Mouse (Mus musculus) thymus, adult 2 months (tissue): ENCODE data around the gene Umodl1. TPM values are rescaled to one million over a fixed set of nuclear protein-coding genes. Genes with fewer than 3 reads are reported as not detected.

Experiments
- DNase-seq: peaks from one replicate; pipeline ENCODE4 v3.0.0; 2021
- H3K27ac ChIP-seq: fragments of 200-500 bp; 2 replicates; pipeline ENCODE4 v1.5.1; 2012; ENCODE audit warnings: low read length, control low read depth; ENCODE audit not compliant: control insufficient read depth, insufficient read depth
- H3K27me3 ChIP-seq: fragments of 200-500 bp; 2 replicates; pipeline ENCODE4 v1.6.1; 2012; ENCODE audit warnings: mild to moderate bottlenecking, low read length, moderate library complexity, mixed read lengths; ENCODE audit not compliant: control insufficient read depth, insufficient read depth
- H3K36me3 ChIP-seq: fragments of 200-500 bp; 2 replicates; pipeline ENCODE4 v1.6.1; 2012; ENCODE audit warnings: mild to moderate bottlenecking, low read length, moderate library complexity; ENCODE audit not compliant: control insufficient read depth, insufficient read depth
- H3K4me1 ChIP-seq: fragments of 200-500 bp; replicated peaks from 2 replicates; pipeline ENCODE4 v1.6.1; 2012; ENCODE audit warnings: low read length; ENCODE audit not compliant: control insufficient read depth, insufficient read depth
- H3K4me3 ChIP-seq: fragments of 200-500 bp; 2 replicates; pipeline ENCODE4 v1.5.1; 2012; ENCODE audit warnings: mild to moderate bottlenecking, low read length, control low read depth, moderate library complexity; ENCODE audit not compliant: control insufficient read depth, insufficient read depth
- CTCF ChIP-seq: fragments of 200-500 bp; IDR thresholded peaks from 2 replicates; pipeline ENCODE4 v1.5.1; 2012; ENCODE audit warnings: mild to moderate bottlenecking, control low read depth, low read length, moderate library complexity, borderline replicate concordance; ENCODE audit not compliant: control insufficient read depth, poor library complexity, insufficient read depth; ENCODE audit errors: extremely low read depth
- POLR2A ChIP-seq: fragments of 200-500 bp; IDR thresholded peaks from 2 replicates; pipeline ENCODE4 v1.6.1; 2012; ENCODE audit warnings: mild to moderate bottlenecking, low read length, control low read depth, moderate library complexity; ENCODE audit not compliant: control insufficient read depth, poor library complexity, insufficient read depth; ENCODE audit errors: extremely low read depth
- WGBS: fragments of 180-500 bp; shearing (Covaris S2); methylation state at CpG from one replicate; pipeline ENCODE4 v1.1.7; 2018; 5-methylcytosine and 5-hydroxymethylcytosine counted together
- polyA plus RNA-seq: library from polyadenylated mRNA; depleted of rRNA; stranded (reverse); fragments of >200 nt; gene quantifications from 2 replicates; pipeline ENCODE4 v1.2.3, GENCODE M21; 2012

Gene Umodl1
- polyA plus RNA-seq, 1 experiment = 1.5 TPM

- Histone ChIP-seq H3K27me3 (no peaks in the 10 kb centered on the region), H3K4me1 (peaks cover 20% of the 10 kb centered on the region), H3K27ac (no peak overlapping the region), H3K36me3 (no peaks in the 10 kb centered on the region), H3K4me3 (no peak overlapping the region)
- WGBS = 89% methylated on average over 3 of the region's 3 CpGs
- DNase-seq = no peak
- TF ChIP-seq POLR2A (no peak), CTCF (no peak)
Observed at GRCm38 (mm10) chr17:31007357-31007756, 52.9 kb downstream of the Umodl1 start.

GRCm38 (mm10) chr17:31008416-31008815 lies 54.0 kb downstream of the Umodl1 start:
- Histone ChIP-seq H3K27ac (no peak overlapping the region), H3K36me3 (no peaks in the 10 kb centered on the region), H3K4me3 (no peak overlapping the region), H3K4me1 (peaks cover 24% of the 10 kb centered on the region), H3K27me3 (no peaks in the 10 kb centered on the region)
- no peak for TF ChIP-seq CTCF
- no peak for TF ChIP-seq POLR2A
- DNase-seq = no peak
- WGBS = 50% methylated on average over 8 of the region's 8 CpGs

DNA sequence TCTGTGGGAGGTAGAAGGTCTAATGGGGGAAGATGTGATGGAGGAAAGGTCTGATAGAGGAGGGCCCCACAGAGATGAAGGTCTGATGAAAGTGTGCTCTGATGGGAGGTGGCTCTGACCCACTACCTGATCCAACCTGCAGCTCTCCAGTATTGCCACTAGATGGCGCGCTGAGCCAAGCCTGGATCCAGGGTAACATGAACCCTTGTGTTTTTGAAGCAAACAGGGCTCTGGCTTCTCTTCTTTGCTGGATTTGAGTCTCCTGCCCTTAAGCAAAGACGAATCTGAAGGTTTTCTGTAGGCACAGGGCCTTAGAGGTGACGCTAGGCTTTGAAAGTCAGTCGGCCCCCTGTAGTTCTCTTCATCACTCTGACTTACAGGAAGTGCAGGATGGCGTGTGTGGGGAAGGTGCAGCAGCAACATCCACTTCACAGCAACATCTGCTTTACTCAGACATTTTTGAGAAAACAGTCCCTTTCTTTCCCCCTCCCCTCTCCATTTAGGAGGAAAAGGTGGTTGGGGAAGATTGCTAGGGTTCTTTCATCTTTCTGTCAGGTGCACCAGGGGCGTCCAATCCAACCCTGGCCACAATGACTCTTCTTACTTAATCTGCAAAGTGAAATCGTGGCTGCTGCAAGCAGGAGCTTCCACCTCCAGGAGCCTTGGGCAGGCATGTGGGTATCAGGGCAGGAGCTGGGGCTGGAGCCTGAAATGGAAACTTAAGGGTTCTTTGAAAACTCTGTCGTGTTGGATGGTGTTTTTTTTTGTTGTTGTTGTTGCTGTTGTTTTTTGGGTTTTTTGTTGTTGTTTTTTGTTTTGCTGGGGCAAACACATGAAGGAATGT lies 57.3 kb downstream of the Umodl1 start:
- Histone ChIP-seq H3K27me3 (no peaks in the 10 kb centered on the region), H3K4me1 (peaks cover 24% of the 10 kb centered on the region), H3K27ac (peak overlapping the region; percentile 73), H3K36me3 (no peaks in the 10 kb centered on the region), H3K4me3 (peak overlapping the region; percentile 17)
- 4% methylated on average over 9 of the region's 9 CpGs for WGBS
- DNase-seq = peak; percentile 62
- no peak for TF ChIP-seq POLR2A
- TF ChIP-seq CTCF = peak; percentile 89; the same call in 1 of the 2 replicates

DNA sequence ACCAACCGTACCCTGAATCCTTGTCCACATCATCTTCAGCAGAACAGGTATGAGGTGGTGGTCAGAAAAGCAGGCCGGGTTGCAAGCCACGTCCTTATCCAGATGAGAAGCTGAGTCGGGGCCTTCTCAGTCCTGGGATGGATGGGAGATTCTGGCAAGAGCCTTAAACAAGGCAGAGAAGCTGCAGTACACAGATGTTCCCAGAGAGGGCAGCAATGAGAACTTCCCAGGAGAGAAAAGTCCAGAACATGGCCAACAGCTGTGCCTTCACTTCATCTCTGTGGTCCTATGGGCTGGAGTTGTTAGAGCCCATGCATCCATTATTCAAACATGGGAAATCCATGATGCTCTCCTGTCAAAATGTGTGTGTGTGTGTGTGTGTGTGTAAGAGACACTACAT lies 63.8 kb downstream of the Umodl1 start:
- H3K27ac ChIP-seq = no peak overlapping the region
- peak; percentile 62 for DNase-seq
- H3K27me3 ChIP-seq = no peaks in the 10 kb centered on the region
- no peaks in the 10 kb centered on the region for H3K36me3 ChIP-seq
- TF ChIP-seq CTCF (peak; percentile 34; the same call in 1 of the 2 replicates), POLR2A (no peak)
- H3K4me3 ChIP-seq = no peak overlapping the region
- no peaks in the 10 kb centered on the region for H3K4me1 ChIP-seq
- WGBS = 70% methylated on average over 4 of the region's 4 CpGs

GRCm38 (mm10) chr17:31019505-31019904 lies 65.1 kb downstream of the Umodl1 start:
- 4% methylated on average over 2 of the region's 2 CpGs for whole genome bisulfite sequencing
- H3K4me1 ChIP-seq = no peaks in the 10 kb centered on the region
- H3K27me3 ChIP-seq = no peaks in the 10 kb centered on the region
- no peaks in the 10 kb centered on the region for H3K36me3 ChIP-seq
- no peak for TF ChIP-seq CTCF
- TF ChIP-seq POLR2A = no peak
- peak; percentile 71 for DNase-seq
- no peak overlapping the region for H3K27ac ChIP-seq
- no peak overlapping the region for H3K4me3 ChIP-seq

- WGBS = 99% methylated on average over 2 of the region's 2 CpGs
- H3K36me3 ChIP-seq = no peaks in the 10 kb centered on the region
Observed at GRCm38 (mm10) chr17:31020078-31020477, 65.6 kb downstream of the Umodl1 start.

More at GRCm38 (mm10) chr17:31020078-31020477, 65.6 kb downstream of the Umodl1 start:
- no peak overlapping the region for H3K27ac ChIP-seq
- no peak overlapping the region for H3K4me3 ChIP-seq
- no peaks in the 10 kb centered on the region for H3K27me3 ChIP-seq
- H3K4me1 ChIP-seq = no peaks in the 10 kb centered on the region
- DNase-seq = no peak
- TF ChIP-seq POLR2A (no peak), CTCF (no peak)
